Mouse (Mus musculus) midbrain, embryonic 15.5 days (tissue): ENCODE results near the gene Slc23a4. TPM values are rescaled to one million over a fixed set of nuclear protein-coding genes. Genes with fewer than 3 reads are reported as not detected.

Experiments
- polyA plus RNA-seq: library from polyadenylated mRNA; unstranded; fragments of >200 nt; fragmentation: Nextera tagmentation; extraction: Ambion mirVana; gene quantifications from 2 replicates; pipeline ENCODE4 v1.2.1, GENCODE M21; 2015

The Slc23a4 gene
- polyA plus RNA-seq, 1 experiment from 2014 or later: 1.2 TPM

Other genes starting within 250 kb of the Slc23a4 start
- gene Agbl3, start 208.0 kb downstream of the Slc23a4 start, polyA plus RNA-seq: 10.5 and 11.9 TPM in 2 replicates
- gene Tmem140, start 125.3 kb downstream of the Slc23a4 start, polyA plus RNA-seq: 1.5 and 1.9 TPM in 2 replicates
- 10.6 and 11.3 TPM in 2 replicates for gene Cyren, start 110.3 kb downstream of the Slc23a4 start, polyA plus RNA-seq
- 15.5 and 16.1 TPM in 2 replicates for gene Wdr91, start 77.5 kb downstream of the Slc23a4 start, polyA plus RNA-seq
- not detected in 2 replicates for gene Stra8, start 68.2 kb downstream of the Slc23a4 start, polyA plus RNA-seq
- gene Cnot4, start 145.3 kb upstream of the Slc23a4 start, polyA plus RNA-seq: 34.7 and 35.2 TPM in 2 replicates
- gene Nup205, start 189.0 kb upstream of the Slc23a4 start, polyA plus RNA-seq: 23.1 and 23.6 TPM in 2 replicates